Mouse (Mus musculus): Measurements from ENCODE around the gene Baiap3.

DNA sequence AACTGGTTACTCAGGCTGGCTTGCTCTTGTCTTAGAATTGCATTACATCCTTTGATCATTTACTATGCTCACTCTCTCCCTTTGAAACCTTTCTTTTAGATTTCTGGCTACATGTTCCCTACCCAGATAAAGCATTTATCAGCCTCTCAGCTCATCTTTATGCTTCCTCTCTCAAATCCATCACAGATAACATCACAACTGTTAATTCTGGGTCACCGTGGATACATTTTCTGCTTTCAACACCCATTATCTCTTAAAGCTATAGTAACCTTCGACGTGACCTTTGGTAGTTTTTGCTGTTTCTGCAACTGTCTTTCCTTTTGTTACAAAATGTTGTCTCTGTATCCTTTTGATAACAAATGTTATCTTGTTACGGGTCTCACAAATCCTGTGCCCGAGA is 37.3 kb upstream of the Baiap3 start:
- TF ChIP-seq CTCF (IDR thresholded peaks at IDR 0.05) (no peak), POLR2A (IDR thresholded peaks at IDR 0.05; ENCODE audit: insufficient read depth, low read depth, low read length) (no peak), EP300 (IDR thresholded peaks at IDR 0.05; ENCODE audit: insufficient read depth, low read depth, low read length) (no peak)

All from heart, adult 2 months (tissue).